Mouse (Mus musculus): ENCODE measurements around the gene Mpped2. TPM values are rescaled to one million over a fixed set of nuclear protein-coding genes. Genes with fewer than 3 reads are reported as not detected.
A peak's percentile ranks its signal among the peaks of the same experiment; 100 is the strongest.

Mpped2 gene
- polyA plus RNA-seq, 1 experiment from 2014 or later, result 44.4 TPM

GRCm38 (mm10) chr2:106870886-106871285, 177.8 kb downstream of the Mpped2 start:
- ATAC-seq (ENCODE audit: low FRiP score), result no peak
- no peaks in the 10 kb centered on the region for H3K4me1 ChIP-seq (replicated peaks; ENCODE audit: control insufficient read depth, insufficient read depth, low read length)
- no peaks in the 10 kb centered on the region for H3K27me3 ChIP-seq (ENCODE audit: control insufficient read depth, insufficient read depth, low read length)
- no peak overlapping the region for H3K4me3 ChIP-seq (ENCODE audit: low read depth, low read length)
- no peak for DNase-seq (ENCODE audit: low spot score)
- no peak overlapping the region for H3K27ac ChIP-seq (ENCODE audit: low read depth, low read length)
- no peak overlapping the region for H3K9ac ChIP-seq (ENCODE audit: low read depth, low read length)
- H3K9me3 ChIP-seq (ENCODE audit: control insufficient read depth, low read length), result no peaks in the 10 kb centered on the region
- H3K36me3 ChIP-seq (ENCODE audit: control insufficient read depth, insufficient read depth, low read length), result no peaks in the 10 kb centered on the region
- no peak overlapping the region for H3K4me2 ChIP-seq (replicated peaks; ENCODE audit: low read depth, low read length)
- 89% methylated on average over 2 of the region's 2 CpGs for WGBS

- no peaks in the 10 kb centered on the region for H3K4me1 ChIP-seq (replicated peaks; ENCODE audit: control insufficient read depth, insufficient read depth, low read length)
- no peak overlapping the region for H3K4me3 ChIP-seq (ENCODE audit: low read depth, low read length)
- no peaks in the 10 kb centered on the region for H3K9me3 ChIP-seq (ENCODE audit: control insufficient read depth, low read length)
- no peaks in the 10 kb centered on the region for H3K27me3 ChIP-seq (ENCODE audit: control insufficient read depth, insufficient read depth, low read length)
- ATAC-seq (ENCODE audit: low FRiP score) (no peak), DNase-seq (ENCODE audit: low spot score) (no peak)
- H3K9ac ChIP-seq (ENCODE audit: low read depth, low read length), result no peak overlapping the region
- 85% methylated on average over 9 of the region's 9 CpGs for WGBS
- H3K4me2 ChIP-seq (replicated peaks; ENCODE audit: low read depth, low read length), result no peak overlapping the region
- H3K36me3 ChIP-seq (ENCODE audit: control insufficient read depth, insufficient read depth, low read length), result no peaks in the 10 kb centered on the region
- no peak overlapping the region for H3K27ac ChIP-seq (ENCODE audit: low read depth, low read length)
Observed at GRCm38 (mm10) chr2:106873166-106873565, 180.1 kb downstream of the Mpped2 start.

- Histone ChIP-seq H3K27ac (ENCODE audit: low read depth, low read length) (no peak overlapping the region), H3K4me2 (replicated peaks; ENCODE audit: low read depth, low read length) (no peak overlapping the region), H3K9me3 (ENCODE audit: control insufficient read depth, low read length) (no peaks in the 10 kb centered on the region), H3K36me3 (ENCODE audit: control insufficient read depth, insufficient read depth, low read length) (no peaks in the 10 kb centered on the region), H3K9ac (ENCODE audit: low read depth, low read length) (no peak overlapping the region), H3K4me1 (replicated peaks; ENCODE audit: control insufficient read depth, insufficient read depth, low read length) (no peaks in the 10 kb centered on the region), H3K4me3 (ENCODE audit: low read depth, low read length) (no peak overlapping the region), H3K27me3 (ENCODE audit: control insufficient read depth, insufficient read depth, low read length) (no peaks in the 10 kb centered on the region)
- ATAC-seq (ENCODE audit: low FRiP score) (no peak), DNase-seq (ENCODE audit: low spot score) (no peak)
- WGBS, result 78% methylated on average over 8 of the region's 8 CpGs
Observed at GRCm38 (mm10) chr2:106883390-106883789, 190.3 kb downstream of the Mpped2 start.

DNA sequence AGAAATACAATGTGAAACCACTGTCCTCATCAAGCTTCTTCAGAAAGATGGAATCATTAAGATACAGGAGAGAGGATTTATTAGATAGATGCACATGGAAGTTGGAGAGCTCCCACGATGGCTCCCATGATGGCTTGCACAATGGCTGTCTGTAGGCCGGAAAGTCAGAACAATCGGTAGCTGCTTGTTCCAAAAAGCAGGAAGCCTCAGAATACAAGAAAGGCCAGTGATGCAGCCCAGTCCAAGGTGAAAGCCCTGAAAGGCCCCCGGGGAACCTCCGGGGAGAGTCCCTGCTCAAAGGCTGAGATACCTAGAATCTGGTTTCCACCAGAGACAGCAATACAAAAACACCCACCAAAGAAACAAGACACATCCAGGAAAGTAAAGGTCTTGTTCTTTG, 195.1 kb downstream of the Mpped2 start:
- 93% methylated on average over 5 of the region's 5 CpGs for WGBS

GRCm38 (mm10) chr2:106889297-106890000, 196.4 kb downstream of the Mpped2 start:
- no peaks in the 10 kb centered on the region for H3K27me3 ChIP-seq (ENCODE audit: control insufficient read depth, insufficient read depth, low read length)
- no peaks in the 10 kb centered on the region for H3K4me1 ChIP-seq (replicated peaks; ENCODE audit: control insufficient read depth, insufficient read depth, low read length)
- H3K27ac ChIP-seq (ENCODE audit: low read depth, low read length), result no peak overlapping the region
- DNase-seq (ENCODE audit: low spot score) (no peak), ATAC-seq (ENCODE audit: low FRiP score) (no peak)
- H3K36me3 ChIP-seq (ENCODE audit: control insufficient read depth, insufficient read depth, low read length), result no peaks in the 10 kb centered on the region
- H3K9ac ChIP-seq (ENCODE audit: low read depth, low read length), result no peak overlapping the region
- no peak overlapping the region for H3K4me3 ChIP-seq (ENCODE audit: low read depth, low read length)
- WGBS, result 41% methylated on average over 3 of the region's 3 CpGs
- no peaks in the 10 kb centered on the region for H3K9me3 ChIP-seq (ENCODE audit: control insufficient read depth, low read length)
- no peak overlapping the region for H3K4me2 ChIP-seq (replicated peaks; ENCODE audit: low read depth, low read length)

More for the DNA sequence above, 195.1 kb downstream of the Mpped2 start:
- Histone ChIP-seq H3K4me2 (replicated peaks; ENCODE audit: low read depth, low read length) (no peak overlapping the region), H3K9ac (ENCODE audit: low read depth, low read length) (no peak overlapping the region), H3K9me3 (ENCODE audit: control insufficient read depth, low read length) (no peaks in the 10 kb centered on the region), H3K4me1 (replicated peaks; ENCODE audit: control insufficient read depth, insufficient read depth, low read length) (no peaks in the 10 kb centered on the region), H3K27me3 (ENCODE audit: control insufficient read depth, insufficient read depth, low read length) (no peaks in the 10 kb centered on the region), H3K4me3 (ENCODE audit: low read depth, low read length) (no peak overlapping the region), H3K27ac (ENCODE audit: low read depth, low read length) (no peak overlapping the region), H3K36me3 (ENCODE audit: control insufficient read depth, insufficient read depth, low read length) (no peaks in the 10 kb centered on the region)
- ATAC-seq (ENCODE audit: low FRiP score), result no peak
- no peak for DNase-seq (ENCODE audit: low spot score)

GRCm38 (mm10) chr2:106893376-106893775, 200.3 kb downstream of the Mpped2 start:
- H3K9me3 ChIP-seq (ENCODE audit: control insufficient read depth, low read length), result no peaks in the 10 kb centered on the region
- H3K4me3 ChIP-seq (ENCODE audit: low read depth, low read length), result no peak overlapping the region
- H3K4me2 ChIP-seq (replicated peaks; ENCODE audit: low read depth, low read length), result no peak overlapping the region
- no peak for ATAC-seq (ENCODE audit: low FRiP score)
- 34% methylated on average over 3 of the region's 3 CpGs for WGBS
- H3K27ac ChIP-seq (ENCODE audit: low read depth, low read length), result no peak overlapping the region
- H3K4me1 ChIP-seq (replicated peaks; ENCODE audit: control insufficient read depth, insufficient read depth, low read length), result no peaks in the 10 kb centered on the region
- no peaks in the 10 kb centered on the region for H3K36me3 ChIP-seq (ENCODE audit: control insufficient read depth, insufficient read depth, low read length)
- DNase-seq (ENCODE audit: low spot score), result no peak
- no peak overlapping the region for H3K9ac ChIP-seq (ENCODE audit: low read depth, low read length)
- no peaks in the 10 kb centered on the region for H3K27me3 ChIP-seq (ENCODE audit: control insufficient read depth, insufficient read depth, low read length)

GRCm38 (mm10) chr2:106895326-106896023, 202.4 kb downstream of the Mpped2 start:
- Histone ChIP-seq H3K27me3 (ENCODE audit: control insufficient read depth, insufficient read depth, low read length) (no peaks in the 10 kb centered on the region), H3K4me3 (ENCODE audit: low read depth, low read length) (no peak overlapping the region), H3K9ac (ENCODE audit: low read depth, low read length) (no peak overlapping the region), H3K36me3 (ENCODE audit: control insufficient read depth, insufficient read depth, low read length) (no peaks in the 10 kb centered on the region), H3K4me2 (replicated peaks; ENCODE audit: low read depth, low read length) (no peak overlapping the region), H3K27ac (ENCODE audit: low read depth, low read length) (no peak overlapping the region), H3K9me3 (ENCODE audit: control insufficient read depth, low read length) (no peaks in the 10 kb centered on the region), H3K4me1 (replicated peaks; ENCODE audit: control insufficient read depth, insufficient read depth, low read length) (no peaks in the 10 kb centered on the region)
- DNase-seq (ENCODE audit: low spot score), result no peak
- WGBS, result 24% methylated on average over 11 of the region's 11 CpGs
- peak; percentile 71 for ATAC-seq (ENCODE audit: low FRiP score)

DNA sequence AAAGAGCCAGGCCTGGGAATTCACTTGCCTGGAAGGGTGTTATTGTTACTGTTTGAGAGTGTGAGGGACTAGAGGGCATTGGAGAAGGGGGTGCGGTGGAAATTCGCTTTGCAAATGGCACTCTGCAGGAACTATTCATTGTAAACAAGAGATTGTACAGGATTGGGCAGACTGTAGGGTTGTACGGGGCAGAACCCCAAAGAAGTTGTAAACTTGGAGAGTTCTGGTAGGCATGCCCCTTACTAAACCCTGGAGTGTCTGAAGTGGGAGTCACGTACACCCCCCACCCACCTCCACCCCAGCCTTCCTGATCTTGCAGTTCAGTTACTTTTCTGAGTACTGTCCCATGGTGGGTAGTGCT, 202.9 kb downstream of the Mpped2 start:
- no peaks in the 10 kb centered on the region for H3K4me1 ChIP-seq (replicated peaks; ENCODE audit: control insufficient read depth, insufficient read depth, low read length)
- peak; percentile 10; the same call in 1 of the 2 replicates for ATAC-seq (ENCODE audit: low FRiP score)
- H3K27ac ChIP-seq (ENCODE audit: low read depth, low read length), result no peak overlapping the region

GRCm38 (mm10) chr2:106911951-106912480, 218.9 kb downstream of the Mpped2 start:
- DNase-seq (ENCODE audit: low spot score) (no peak), ATAC-seq (ENCODE audit: low FRiP score) (no peak)
- H3K4me1 ChIP-seq (replicated peaks; ENCODE audit: control insufficient read depth, insufficient read depth, low read length), result no peaks in the 10 kb centered on the region
- no peak overlapping the region for H3K27ac ChIP-seq (ENCODE audit: low read depth, low read length)
- H3K4me3 ChIP-seq (ENCODE audit: low read depth, low read length), result no peak overlapping the region
- H3K9me3 ChIP-seq (ENCODE audit: control insufficient read depth, low read length), result no peaks in the 10 kb centered on the region
- no peaks in the 10 kb centered on the region for H3K36me3 ChIP-seq (ENCODE audit: control insufficient read depth, insufficient read depth, low read length)
- H3K9ac ChIP-seq (ENCODE audit: low read depth, low read length), result no peak overlapping the region
- H3K4me2 ChIP-seq (replicated peaks; ENCODE audit: low read depth, low read length), result no peak overlapping the region
- WGBS, result 65% methylated on average over 6 of the region's 6 CpGs
- H3K27me3 ChIP-seq (ENCODE audit: control insufficient read depth, insufficient read depth, low read length), result no peaks in the 10 kb centered on the region

More for the DNA sequence above, 202.9 kb downstream of the Mpped2 start:
- no peak for DNase-seq (ENCODE audit: low spot score)
- no peaks in the 10 kb centered on the region for H3K9me3 ChIP-seq (ENCODE audit: control insufficient read depth, low read length)
- WGBS, result 33% methylated on average over 4 of the region's 4 CpGs
- H3K4me3 ChIP-seq (ENCODE audit: low read depth, low read length), result no peak overlapping the region
- no peak overlapping the region for H3K4me2 ChIP-seq (replicated peaks; ENCODE audit: low read depth, low read length)
- H3K27me3 ChIP-seq (ENCODE audit: control insufficient read depth, insufficient read depth, low read length), result no peaks in the 10 kb centered on the region
- no peak overlapping the region for H3K9ac ChIP-seq (ENCODE audit: low read depth, low read length)
- H3K36me3 ChIP-seq (ENCODE audit: control insufficient read depth, insufficient read depth, low read length), result no peaks in the 10 kb centered on the region
